Mouse (Mus musculus): Measurements from ENCODE around the gene Ppp1r14d. TPM values are rescaled to one million over a fixed set of nuclear protein-coding genes. Genes with fewer than 3 reads are reported as not detected.

Ppp1r14d gene
- total RNA-seq, 2 experiments from 2014 or later, result not detected

DNA sequence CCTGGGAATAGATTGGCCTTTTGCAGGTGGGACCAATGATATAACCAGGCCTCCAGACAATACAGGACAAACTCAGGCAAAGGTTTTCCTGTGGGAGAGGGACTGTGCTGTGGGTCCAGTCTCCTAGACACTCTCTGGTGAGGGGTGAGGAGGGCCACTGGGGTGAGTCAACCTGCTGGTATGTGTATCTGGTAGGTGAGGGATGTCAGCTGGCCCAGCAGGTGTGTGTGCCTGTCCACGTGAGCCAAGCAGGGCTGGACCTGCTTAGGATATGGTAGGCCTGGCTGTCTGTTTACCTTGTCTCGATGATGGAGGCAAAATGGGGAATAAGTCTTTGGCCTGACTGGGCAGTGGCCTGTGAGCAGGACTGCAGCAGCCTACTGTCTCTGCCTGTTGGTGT lies 9.0 kb upstream of the Ppp1r14d start:
- DNase-seq, result no peak
- intact Hi-C loops (cut with DNase I; ENCODE audit: low total_unique reads), result no loop called here

DNA sequence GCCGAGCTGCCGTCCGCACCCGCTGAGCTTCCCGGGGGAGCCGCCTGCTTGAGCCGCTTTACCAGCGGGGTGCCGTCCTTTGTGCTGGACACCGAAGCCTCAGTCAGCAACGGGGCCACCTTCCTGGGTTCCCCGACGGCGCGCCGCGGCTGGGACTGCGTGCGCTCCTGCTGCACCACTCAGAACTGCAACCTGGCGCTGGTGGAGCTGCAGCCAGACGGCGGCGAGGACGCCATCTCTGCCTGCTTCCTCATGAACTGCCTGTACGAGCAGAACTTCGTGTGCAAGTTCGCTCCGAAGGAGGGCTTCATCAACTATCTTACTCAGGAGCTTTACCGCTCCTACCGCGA lies 8.1 kb upstream of the Ppp1r14d start:
- intact Hi-C loops (cut with DNase I; ENCODE audit: low total_unique reads), result no loop called here
- no peak for DNase-seq

DNA sequence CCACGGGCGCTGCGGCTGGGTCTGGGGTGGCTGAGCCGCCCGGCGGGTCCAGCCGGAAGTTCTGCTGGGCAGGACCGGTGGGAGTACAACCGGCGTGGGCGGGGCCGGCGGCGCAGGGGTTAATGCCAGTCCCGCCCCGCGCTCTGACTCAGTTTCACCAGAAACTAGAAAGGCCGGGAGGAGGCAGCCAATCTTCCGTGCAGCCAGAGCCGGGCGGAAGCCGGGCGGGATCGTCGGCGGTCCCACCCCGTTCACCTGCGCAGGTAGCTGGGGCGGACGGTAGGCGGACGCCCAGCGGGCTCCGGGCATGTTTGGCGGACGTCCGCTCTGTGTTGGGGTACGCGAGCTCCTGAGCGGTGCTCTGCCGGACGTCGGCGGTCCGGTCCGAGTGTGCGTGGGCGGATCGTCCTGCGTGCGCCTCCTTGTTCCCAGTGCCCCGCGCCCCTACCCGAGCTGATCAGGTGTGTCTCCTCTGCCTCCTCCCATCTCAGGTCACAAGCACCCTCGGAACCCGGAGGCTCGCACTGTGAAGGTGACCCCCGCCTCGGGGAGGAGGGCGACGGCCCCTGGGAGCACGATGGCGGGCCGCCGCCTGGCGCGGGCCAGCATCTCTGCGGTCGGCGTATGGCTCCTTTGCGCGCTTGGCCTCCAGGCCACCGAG lies 7.6 kb upstream of the Ppp1r14d start, which contains the start of gene Spint1:
Gene Spint1, plus strand, starts transcription at position 153 of the 661 bp plus-strand sequence.
- DNase-seq, result no peak
- intact Hi-C loops (cut with DNase I; ENCODE audit: low total_unique reads), result no loop called here

DNA sequence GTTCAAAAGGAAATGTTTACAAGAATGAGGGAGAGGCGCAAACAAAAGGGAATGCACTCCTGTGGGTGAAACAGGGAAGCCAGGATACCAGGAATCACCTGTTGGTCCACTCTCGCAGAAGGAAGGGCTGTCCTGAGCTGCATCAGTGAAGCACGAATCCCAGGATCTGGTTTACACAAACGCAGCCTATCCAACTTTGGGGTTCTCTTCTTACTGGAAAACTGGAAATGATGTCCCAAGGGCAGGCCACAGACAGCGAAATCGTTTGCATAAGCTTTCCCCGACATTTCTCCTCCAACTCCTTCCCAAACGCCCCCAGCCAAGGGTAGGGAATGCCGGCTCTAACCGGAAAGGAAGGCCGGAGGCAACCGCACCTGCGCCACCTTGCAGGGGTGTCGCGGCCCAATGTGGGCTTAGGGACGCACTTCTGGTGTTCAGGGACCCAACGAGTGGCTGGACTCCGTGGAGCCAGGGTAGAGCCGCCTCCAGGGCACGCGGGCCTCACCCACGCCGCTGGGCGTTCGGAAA lies 7.0 kb upstream of the Ppp1r14d start:
- no peak for DNase-seq
- intact Hi-C loops (cut with DNase I; ENCODE audit: low total_unique reads), result no loop called here

DNA sequence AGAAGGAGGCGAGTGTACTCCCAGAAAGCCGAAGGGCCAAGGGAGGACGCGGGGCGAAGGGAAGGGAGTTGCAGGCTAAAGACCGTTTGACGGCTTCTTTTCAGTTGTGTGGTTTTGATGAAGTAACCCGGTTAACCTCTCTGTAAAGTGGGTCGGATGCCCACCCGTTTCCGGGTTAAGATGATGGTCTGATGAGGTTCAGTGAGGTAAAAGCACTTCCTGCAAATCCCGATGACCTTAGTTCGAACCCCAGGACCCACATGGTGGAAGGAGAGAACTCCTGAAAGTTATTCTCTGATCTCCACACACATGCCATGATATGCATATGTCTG lies 20.6 kb downstream of the Ppp1r14d start:
- intact Hi-C loops (cut with DNase I; ENCODE audit: low total_unique reads), result no loop called here
- no peak for DNase-seq

DNA sequence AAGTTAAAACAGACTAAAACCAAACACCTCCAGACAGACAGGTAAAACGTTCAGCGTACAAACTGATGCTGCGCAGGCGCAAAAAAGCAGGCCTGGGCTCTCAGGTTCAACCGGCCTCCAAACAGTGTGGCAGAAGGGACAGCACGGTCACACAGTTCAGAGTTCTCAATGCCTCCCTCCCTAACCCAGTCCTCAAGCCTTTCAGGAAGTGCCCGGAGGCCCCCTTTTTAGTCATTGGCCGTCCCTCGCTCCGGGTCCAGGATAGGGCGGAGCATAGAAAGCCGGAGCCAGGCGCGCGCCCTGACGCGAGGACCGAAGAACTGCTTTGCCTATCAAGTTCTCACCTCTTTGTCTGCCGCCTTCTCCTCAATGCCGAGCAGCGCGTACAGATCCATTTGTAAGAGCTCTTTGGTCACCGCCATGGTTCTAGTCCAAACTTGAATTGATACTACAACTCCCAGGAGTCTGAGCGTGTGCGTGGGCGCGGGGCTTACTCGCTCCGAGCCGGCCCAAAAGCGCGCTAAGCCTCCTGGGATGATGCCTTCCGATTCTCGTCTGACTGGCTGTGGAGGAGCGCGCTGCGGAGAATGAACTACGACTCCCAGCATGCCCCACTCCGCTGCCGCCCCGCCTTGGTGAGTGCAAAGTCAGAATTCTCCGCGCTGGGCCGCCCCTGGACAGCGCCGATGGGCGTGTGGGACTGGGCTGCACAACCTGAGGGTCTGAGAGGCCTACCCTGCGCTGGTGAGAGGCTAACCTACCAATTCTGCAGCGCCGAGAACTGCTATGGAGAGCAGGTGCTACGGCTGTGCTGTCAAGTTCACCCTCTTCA lies 21.1 kb downstream of the Ppp1r14d start, which contains the start of the genes Zfyve19 and Dnajc17:
Gene Zfyve19, plus strand, starts transcription at position 274 of the 832 bp plus-strand sequence.
Gene Dnajc17, minus strand, starts transcription at position 452 of the 832 bp plus-strand sequence.
- peak; percentile 96 for DNase-seq
- intact Hi-C loops (cut with DNase I; ENCODE audit: low total_unique reads), result no loop called here

DNA sequence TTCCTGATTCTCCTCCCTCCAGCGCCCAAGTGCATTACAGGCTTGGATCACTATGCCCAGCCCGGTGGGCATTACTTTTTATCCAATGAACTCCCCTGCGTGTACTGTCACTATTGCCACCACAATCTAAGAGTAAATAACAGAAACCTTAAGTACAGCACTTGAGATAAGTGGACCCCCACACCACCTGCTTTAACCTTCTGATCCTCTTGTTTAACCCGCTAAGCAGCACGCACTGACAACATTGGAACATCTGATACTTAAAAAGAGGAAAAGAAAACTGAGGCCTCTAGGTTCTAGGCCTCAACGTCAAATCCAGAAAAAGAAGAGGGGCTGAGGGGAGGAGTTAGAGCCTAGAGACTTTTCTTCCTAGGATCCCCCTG lies 21.8 kb downstream of the Ppp1r14d start:
- no peak for DNase-seq
- intact Hi-C loops (cut with DNase I; ENCODE audit: low total_unique reads), result no loop called here

DNA sequence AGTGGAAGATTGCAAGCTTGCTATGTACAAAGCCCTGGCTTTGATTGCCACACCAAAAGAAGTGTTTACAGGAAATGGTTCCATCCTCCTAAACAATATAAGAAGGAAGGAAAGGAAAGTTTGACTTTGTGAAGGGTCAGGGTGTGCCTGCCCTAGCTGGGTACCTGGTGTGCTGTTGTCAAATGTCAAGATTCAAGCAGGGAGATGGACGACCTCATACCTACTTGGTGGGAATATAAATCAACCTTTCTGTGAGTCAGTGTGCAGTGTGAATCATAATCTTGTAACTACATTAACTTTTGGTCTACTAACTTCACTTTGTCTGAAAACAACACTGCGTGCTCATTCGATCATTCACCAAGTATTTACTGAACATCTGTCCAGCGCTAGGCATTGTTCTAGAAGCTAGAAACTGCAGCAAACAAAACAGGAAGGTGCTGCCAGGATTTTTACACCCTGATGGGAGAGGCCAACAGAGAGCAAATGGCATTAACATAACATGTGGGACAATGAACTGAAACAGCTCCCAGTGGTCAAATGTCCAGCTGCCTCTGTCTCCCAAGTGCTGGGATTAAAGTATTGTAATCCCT lies 25.7 kb downstream of the Ppp1r14d start:
- DNase-seq, result no peak
- intact Hi-C loops (cut with DNase I; ENCODE audit: low total_unique reads), result no loop called here

DNA sequence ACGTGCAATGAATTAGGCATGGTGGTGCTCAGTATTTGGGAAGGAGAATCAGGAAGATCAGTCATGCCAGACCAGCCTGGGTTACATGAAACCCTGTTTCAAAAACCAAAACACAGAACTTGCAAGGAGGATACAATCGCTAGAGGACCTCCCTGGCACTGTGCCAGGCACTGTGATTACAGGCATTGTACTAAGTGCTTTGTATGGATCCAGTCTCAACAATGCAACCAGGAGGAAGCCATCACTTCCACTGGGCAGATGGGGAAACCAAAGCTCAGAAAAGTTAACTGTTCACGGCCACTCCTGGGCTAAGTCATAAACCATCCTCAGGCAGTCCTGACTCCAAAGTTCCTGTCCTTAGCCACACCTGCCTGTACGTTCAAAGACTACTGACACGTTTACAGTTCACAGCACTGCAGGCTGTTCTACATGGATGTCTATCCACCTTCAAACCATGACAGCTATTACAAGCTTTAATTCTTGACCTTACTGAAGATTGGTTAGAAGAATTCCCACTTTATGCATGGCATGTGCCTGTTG lies 26.7 kb downstream of the Ppp1r14d start:
- peak; percentile 34 for DNase-seq
- intact Hi-C loops (cut with DNase I; ENCODE audit: low total_unique reads), result no loop called here

DNA sequence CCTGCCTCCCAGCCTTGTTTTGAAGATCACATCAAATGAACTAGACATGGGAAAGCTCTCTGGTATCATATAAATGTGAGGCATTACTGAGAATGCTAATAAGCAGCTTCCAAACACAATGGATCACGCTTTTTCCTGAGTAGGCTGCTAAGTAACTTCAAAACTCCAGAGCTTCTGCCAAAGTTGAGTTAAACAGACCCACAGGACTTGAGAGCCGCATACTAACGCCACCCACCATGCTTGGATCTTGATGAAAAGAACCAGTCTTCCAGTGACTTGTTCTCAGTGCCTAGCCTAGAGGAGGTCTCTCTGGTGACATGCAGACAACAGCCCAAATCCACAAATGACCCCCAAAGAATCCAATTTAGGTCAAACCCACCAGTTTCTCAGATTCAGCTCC lies 30.8 kb downstream of the Ppp1r14d start:
- intact Hi-C loops (cut with DNase I; ENCODE audit: low total_unique reads), result no loop called here
- no peak for DNase-seq

DNA sequence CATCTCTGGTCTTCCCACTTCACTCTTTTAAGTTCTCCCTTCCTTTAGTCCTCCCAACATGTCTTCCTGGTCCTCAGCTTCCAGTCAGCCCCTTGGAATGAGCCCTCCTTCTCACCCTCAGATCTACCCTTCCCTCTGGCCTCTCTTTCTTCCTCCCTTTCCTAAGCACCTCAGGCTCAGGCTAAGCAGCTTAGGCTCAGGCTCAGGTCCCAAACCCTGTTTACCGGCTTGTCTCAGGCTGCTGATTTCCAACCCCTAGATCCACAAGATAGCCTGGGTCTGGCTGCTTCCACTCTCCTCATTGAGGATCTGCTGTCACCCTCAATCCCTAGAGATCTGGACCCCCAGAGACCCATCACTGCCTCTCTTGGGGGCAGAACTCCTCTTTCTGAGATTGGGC lies 31.7 kb downstream of the Ppp1r14d start:
- intact Hi-C loops (cut with DNase I; ENCODE audit: low total_unique reads), result no loop called here
- DNase-seq, result no peak

DNA sequence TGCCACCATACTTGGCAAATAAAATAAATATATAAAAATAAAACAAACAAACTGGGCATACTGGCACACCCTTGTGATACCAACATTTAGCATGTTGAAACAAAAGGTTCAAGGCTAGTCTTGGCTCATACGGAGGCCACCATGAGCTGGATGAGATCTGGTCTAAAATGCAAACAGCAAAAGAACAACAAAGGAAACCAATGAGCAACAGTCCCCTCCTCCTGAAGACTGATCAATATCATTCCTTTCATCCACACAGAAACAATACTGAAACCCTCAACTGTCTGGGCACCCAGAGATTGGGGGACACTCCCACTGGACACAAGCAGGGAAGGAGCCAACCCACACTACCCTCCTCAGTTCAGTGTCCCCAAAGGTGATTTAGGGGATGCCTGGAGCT lies 32.2 kb downstream of the Ppp1r14d start:
- intact Hi-C loops (cut with DNase I; ENCODE audit: low total_unique reads), result no loop called here
- DNase-seq, result no peak

DNA sequence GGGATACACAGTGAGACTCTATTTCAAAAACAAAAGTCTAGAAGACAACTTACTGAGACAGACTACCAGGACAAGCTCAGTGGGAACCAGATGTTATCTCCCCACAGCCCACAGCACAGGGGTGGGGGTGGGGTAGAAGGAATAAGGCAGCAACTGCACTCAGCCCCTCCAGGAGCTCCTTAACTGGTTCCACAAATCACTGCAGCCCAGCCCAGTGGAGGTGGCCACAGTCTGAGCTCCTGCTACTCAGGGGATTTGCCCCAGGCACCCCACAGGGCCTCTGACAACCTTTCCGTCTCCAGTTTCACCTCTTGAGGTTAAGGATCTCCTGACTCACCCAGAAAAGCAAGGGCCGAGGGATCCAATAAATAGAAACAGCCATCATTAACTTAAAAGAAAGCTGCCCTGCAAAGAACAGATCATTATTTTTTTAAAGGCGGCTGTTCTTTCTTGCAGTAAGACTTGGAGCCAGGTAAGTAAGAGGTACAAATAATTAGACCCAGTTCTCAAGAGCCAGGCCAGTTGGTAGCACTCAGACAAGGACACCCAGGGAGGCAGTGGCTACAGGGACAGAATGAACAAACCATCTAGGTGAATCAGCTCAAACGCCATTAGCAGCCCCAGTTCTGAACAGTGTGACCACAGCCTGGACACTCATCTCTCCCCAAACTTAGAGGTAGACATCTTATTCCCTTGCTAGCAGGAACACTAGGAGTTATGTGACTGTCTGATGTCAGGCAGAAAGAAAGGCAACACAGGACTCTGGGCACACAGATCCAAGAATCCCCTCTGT lies 33.2 kb downstream of the Ppp1r14d start:
- no peak for DNase-seq
- intact Hi-C loops (cut with DNase I; ENCODE audit: low total_unique reads), result no loop called here

DNA sequence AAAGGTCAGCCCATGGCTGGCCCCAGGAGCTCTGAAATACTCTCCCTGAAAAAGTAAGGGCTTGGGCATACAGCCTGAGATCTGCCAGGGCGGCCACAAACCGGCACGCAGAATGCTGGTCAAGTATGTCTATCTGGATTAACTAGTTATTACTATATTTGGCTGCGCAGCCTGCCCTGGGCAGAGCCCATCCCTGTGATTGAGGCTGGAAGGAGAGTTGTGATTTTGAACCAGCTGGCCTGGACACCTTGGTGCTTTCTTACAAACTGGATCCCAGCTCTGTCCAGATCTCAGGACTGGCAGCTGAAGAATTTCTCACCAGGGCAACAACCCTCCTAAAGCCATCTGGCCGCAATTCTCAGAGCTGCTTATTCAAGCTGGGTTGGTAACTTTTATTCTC lies 35.6 kb downstream of the Ppp1r14d start:
- intact Hi-C loops (cut with DNase I; ENCODE audit: low total_unique reads), result no loop called here
- peak; percentile 62 for DNase-seq

DNA sequence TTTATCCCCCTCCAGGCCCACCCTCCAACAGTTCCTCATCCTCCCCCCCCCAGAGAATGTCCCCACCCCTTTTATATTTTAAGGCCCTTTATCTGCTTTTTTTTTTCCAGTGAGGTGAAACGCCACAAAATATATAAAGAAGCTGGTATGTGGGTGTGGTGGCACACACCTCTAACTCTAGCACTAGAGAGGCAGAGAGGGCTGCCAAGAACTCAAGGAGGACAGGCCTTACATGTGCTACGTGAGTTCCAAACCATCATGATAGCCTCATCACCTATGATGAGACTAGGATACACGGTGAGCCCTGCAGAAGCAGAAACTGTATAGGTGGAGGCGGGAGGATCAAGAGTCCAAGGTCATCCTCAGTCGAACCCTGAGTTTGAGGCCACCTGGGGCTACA lies 38.7 kb downstream of the Ppp1r14d start:
- intact Hi-C loops (cut with DNase I; ENCODE audit: low total_unique reads), result no loop called here
- DNase-seq, result no peak

DNA sequence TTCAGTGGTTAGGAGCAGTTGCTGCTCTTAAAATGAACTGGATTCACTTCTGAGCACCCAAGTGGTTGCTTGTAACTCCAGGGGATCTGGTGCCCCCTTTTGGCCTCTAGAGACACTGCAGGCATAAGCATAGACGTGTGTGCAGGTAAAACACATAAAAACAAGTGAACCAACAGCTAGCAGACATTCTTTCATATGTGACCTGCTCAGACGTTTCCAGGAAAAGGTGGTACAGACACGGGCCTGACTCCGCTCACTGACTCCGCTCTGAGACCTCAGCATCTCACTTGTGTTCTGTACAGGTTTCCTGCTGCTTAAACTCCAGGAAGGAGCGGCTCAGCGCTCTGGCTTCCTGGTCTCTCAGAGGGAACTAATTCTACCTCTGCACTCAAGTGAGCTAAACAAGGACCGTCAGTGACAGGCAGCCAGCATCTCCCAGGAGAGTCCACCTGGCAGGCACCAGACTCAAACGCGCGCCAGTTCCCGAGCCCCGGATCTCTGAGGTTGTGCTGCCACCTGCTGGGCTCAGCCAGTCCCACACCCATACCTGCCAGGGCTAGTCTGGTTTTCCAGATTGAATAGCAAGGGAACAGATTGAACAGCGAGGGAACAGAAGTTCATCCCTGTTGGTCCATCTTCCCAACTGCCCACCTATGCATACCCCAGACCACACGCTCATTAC lies 40.5 kb downstream of the Ppp1r14d start:
- DNase-seq, result peak; percentile 85

DNA sequence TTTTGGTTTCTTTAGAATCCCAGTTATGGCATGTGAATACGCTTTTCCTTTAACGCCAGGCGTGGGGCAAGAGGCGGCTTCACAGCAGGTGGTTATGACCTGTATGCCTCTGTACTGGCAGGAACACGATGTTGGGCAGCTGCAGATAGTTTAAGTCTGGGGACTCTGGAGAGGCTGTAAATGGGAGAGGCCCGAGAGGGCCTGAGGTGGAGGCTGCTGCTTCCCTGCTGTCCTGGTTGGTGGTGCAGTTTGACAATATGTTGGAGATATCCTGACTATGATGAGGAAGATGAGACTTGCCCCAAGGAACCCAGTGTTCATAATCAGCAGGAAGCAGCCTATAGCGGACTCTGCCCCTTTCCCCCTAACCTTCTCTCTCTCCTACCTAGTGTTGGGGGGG lies 46.8 kb downstream of the Ppp1r14d start:
- intact Hi-C loops (cut with DNase I; ENCODE audit: low total_unique reads), result no loop called here

More for the DNA sequence above, 40.5 kb downstream of the Ppp1r14d start:
- intact Hi-C loops (cut with DNase I; ENCODE audit: low total_unique reads), result loop anchor here (5.0 kb wide), 2 partner anchors 72 to 152 kb away; no protein-coding TSS in a partner anchor

DNA sequence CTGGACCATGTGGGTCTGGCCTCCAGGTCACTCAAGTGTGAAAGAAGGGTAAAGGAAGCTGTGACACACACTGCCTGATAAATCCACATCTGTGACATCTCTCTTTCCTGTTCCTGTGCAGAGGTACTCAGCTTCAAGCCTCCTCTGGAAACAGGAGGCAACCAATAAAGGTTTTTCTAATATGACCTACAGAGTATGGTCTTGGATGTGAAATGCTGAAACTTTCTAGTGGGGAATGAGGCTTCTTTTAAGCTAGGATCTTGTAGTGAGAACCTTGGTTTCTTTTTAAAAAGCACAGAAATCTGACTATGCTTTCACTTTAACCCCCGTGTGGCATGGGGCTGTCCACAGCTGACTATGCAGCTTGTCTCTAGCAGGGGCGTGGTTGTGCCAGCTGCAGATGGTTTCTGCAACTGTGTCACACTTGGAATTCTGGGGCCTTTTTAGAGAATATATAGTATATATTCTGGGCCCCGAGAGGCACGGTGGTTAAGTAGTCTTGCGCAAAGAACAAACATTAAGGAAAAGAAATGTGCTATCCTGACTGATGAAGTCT lies 52.2 kb downstream of the Ppp1r14d start:
- intact Hi-C loops (cut with DNase I; ENCODE audit: low total_unique reads), result no loop called here
- no peak for DNase-seq

More for the DNA sequence above, 46.8 kb downstream of the Ppp1r14d start:
- no peak for DNase-seq

DNA sequence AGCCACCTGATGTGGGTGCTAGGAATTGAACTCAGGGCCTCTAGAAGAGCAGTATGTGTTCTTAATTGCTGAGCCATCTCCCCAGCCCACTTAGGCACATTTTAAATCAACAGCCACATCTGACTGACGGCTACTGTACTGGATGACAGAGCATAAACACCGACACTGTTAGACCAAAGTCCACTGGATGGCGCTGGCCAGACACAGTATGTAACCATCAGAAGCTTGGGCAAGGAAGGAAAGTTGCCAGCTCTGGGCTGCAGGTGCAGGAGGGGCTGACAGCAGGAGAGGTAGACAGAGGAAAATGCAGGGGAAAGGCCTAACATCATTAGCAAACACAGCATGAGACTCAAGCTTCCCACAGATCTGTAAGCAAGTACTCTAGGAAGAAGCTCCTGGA lies 52.9 kb downstream of the Ppp1r14d start:
- no peak for DNase-seq
- intact Hi-C loops (cut with DNase I; ENCODE audit: low total_unique reads), result no loop called here
